Mouse (Mus musculus): Measurements from ENCODE around the gene Hint1. TPM values are rescaled to one million over a fixed set of nuclear protein-coding genes. Genes with fewer than 3 reads are reported as not detected.
"Not testable (repeated sequence)": the region's sequence is repeated elsewhere in the genome, so short reads cannot be mapped to it uniquely, and the experiment has no call there.

The Hint1 gene
- polyA plus RNA-seq, 1 experiment from 2014 or later, result 774 TPM

- no peaks in the 10 kb centered on the region for H3K9me3 ChIP-seq (ENCODE audit: control insufficient read depth, low read length)
- H3K9ac ChIP-seq (ENCODE audit: low read length), result no peak overlapping the region
- no peak overlapping the region for H3K4me3 ChIP-seq (ENCODE audit: low read depth, low read length)
- H3K27me3 ChIP-seq (replicated peaks; ENCODE audit: control insufficient read depth, insufficient read depth, low read length), result no peaks in the 10 kb centered on the region
- DNase-seq (ENCODE audit: low spot score) (no peak), ATAC-seq (replicated peaks; ENCODE audit: low FRiP score, low TSS enrichment, low read depth) (no peak)
- no peaks in the 10 kb centered on the region for H3K36me3 ChIP-seq (ENCODE audit: control insufficient read depth, insufficient read depth, low read length)
- peaks cover 23% of the 10 kb centered on the region for H3K4me1 ChIP-seq (replicated peaks; ENCODE audit: control insufficient read depth, insufficient read depth, low read length)
- WGBS, result 74% methylated on average over 5 of the region's 5 CpGs
- no peak overlapping the region for H3K27ac ChIP-seq (ENCODE audit: low read depth)
- no peak overlapping the region for H3K4me2 ChIP-seq (ENCODE audit: low read length)
Observed at GRCm38 (mm10) chr11:54884197-54884828, 18.1 kb downstream of the Hint1 start.

- no peak overlapping the region for H3K27ac ChIP-seq (ENCODE audit: low read depth)
- WGBS, result 4% methylated on average over 5 of the region's 5 CpGs
- no peak overlapping the region for H3K9ac ChIP-seq (ENCODE audit: low read length)
- no peak overlapping the region for H3K4me2 ChIP-seq (ENCODE audit: low read length)
- DNase-seq (ENCODE audit: low spot score) (no peak), ATAC-seq (replicated peaks; ENCODE audit: low FRiP score, low TSS enrichment, low read depth) (no peak)
- no peaks in the 10 kb centered on the region for H3K9me3 ChIP-seq (ENCODE audit: control insufficient read depth, low read length)
- no peaks in the 10 kb centered on the region for H3K36me3 ChIP-seq (ENCODE audit: control insufficient read depth, insufficient read depth, low read length)
- peaks cover 18% of the 10 kb centered on the region for H3K4me1 ChIP-seq (replicated peaks; ENCODE audit: control insufficient read depth, insufficient read depth, low read length)
- H3K4me3 ChIP-seq (ENCODE audit: low read depth, low read length), result no peak overlapping the region
- no peaks in the 10 kb centered on the region for H3K27me3 ChIP-seq (replicated peaks; ENCODE audit: control insufficient read depth, insufficient read depth, low read length)
Observed at GRCm38 (mm10) chr11:54884937-54885336, 18.8 kb downstream of the Hint1 start.

GRCm38 (mm10) chr11:54885406-54885805, 19.2 kb downstream of the Hint1 start:
- no peak for ATAC-seq (replicated peaks; ENCODE audit: low FRiP score, low TSS enrichment, low read depth)
- no peak for DNase-seq (ENCODE audit: low spot score)
- Histone ChIP-seq H3K9me3 (ENCODE audit: control insufficient read depth, low read length) (no peaks in the 10 kb centered on the region), H3K36me3 (ENCODE audit: control insufficient read depth, insufficient read depth, low read length) (no peaks in the 10 kb centered on the region), H3K4me2 (ENCODE audit: low read length) (no peak overlapping the region), H3K4me3 (ENCODE audit: low read depth, low read length) (no peak overlapping the region), H3K9ac (ENCODE audit: low read length) (no peak overlapping the region), H3K27me3 (replicated peaks; ENCODE audit: control insufficient read depth, insufficient read depth, low read length) (no peaks in the 10 kb centered on the region), H3K4me1 (replicated peaks; ENCODE audit: control insufficient read depth, insufficient read depth, low read length) (peaks cover 18% of the 10 kb centered on the region; the same call in 1 of the 2 replicates), H3K27ac (ENCODE audit: low read depth) (0 out of 2 replicates have a peak overlapping the region, but pooled peaks have one; percentile 22)
- WGBS, result 80% methylated on average over 2 of the region's 2 CpGs

- WGBS, result 63% methylated on average over 6 of the region's 6 CpGs
- DNase-seq (ENCODE audit: low spot score), result no peak
Observed at GRCm38 (mm10) chr11:54887927-54888326, 21.7 kb downstream of the Hint1 start.

GRCm38 (mm10) chr11:54891341-54891740, 25.2 kb downstream of the Hint1 start:
- Histone ChIP-seq H3K27ac (ENCODE audit: low read depth) (no peak overlapping the region), H3K9me3 (ENCODE audit: control insufficient read depth, low read length) (no peaks in the 10 kb centered on the region), H3K4me2 (ENCODE audit: low read length) (no peak overlapping the region), H3K9ac (ENCODE audit: low read length) (no peak overlapping the region), H3K36me3 (ENCODE audit: control insufficient read depth, insufficient read depth, low read length) (no peaks in the 10 kb centered on the region), H3K27me3 (replicated peaks; ENCODE audit: control insufficient read depth, insufficient read depth, low read length) (no peaks in the 10 kb centered on the region), H3K4me1 (replicated peaks; ENCODE audit: control insufficient read depth, insufficient read depth, low read length) (no peaks in the 10 kb centered on the region), H3K4me3 (ENCODE audit: low read depth, low read length) (no peak overlapping the region)
- DNase-seq (ENCODE audit: low spot score), result no peak
- no peak for ATAC-seq (replicated peaks; ENCODE audit: low FRiP score, low TSS enrichment, low read depth)
- 91% methylated on average over 5 of the region's 5 CpGs for WGBS

More at GRCm38 (mm10) chr11:54887927-54888326, 21.7 kb downstream of the Hint1 start:
- no peak for ATAC-seq (replicated peaks; ENCODE audit: low FRiP score, low TSS enrichment, low read depth)
- Histone ChIP-seq H3K9me3 (ENCODE audit: control insufficient read depth, low read length) (no peaks in the 10 kb centered on the region), H3K4me2 (ENCODE audit: low read length) (no peak overlapping the region), H3K36me3 (ENCODE audit: control insufficient read depth, insufficient read depth, low read length) (no peaks in the 10 kb centered on the region), H3K9ac (ENCODE audit: low read length) (no peak overlapping the region), H3K27me3 (replicated peaks; ENCODE audit: control insufficient read depth, insufficient read depth, low read length) (no peaks in the 10 kb centered on the region), H3K4me1 (replicated peaks; ENCODE audit: control insufficient read depth, insufficient read depth, low read length) (peaks cover 9% of the 10 kb centered on the region; the same call in 1 of the 2 replicates), H3K4me3 (ENCODE audit: low read depth, low read length) (no peak overlapping the region), H3K27ac (ENCODE audit: low read depth) (no peak overlapping the region)

GRCm38 (mm10) chr11:54892091-54892490, 25.9 kb downstream of the Hint1 start:
- H3K9me3 ChIP-seq (ENCODE audit: control insufficient read depth, low read length), result no peaks in the 10 kb centered on the region
- H3K27me3 ChIP-seq (replicated peaks; ENCODE audit: control insufficient read depth, insufficient read depth, low read length), result no peaks in the 10 kb centered on the region
- H3K27ac ChIP-seq (ENCODE audit: low read depth), result no peak overlapping the region
- DNase-seq (ENCODE audit: low spot score) (no peak), ATAC-seq (replicated peaks; ENCODE audit: low FRiP score, low TSS enrichment, low read depth) (no peak)
- no peaks in the 10 kb centered on the region for H3K4me1 ChIP-seq (replicated peaks; ENCODE audit: control insufficient read depth, insufficient read depth, low read length)
- no peak overlapping the region for H3K9ac ChIP-seq (ENCODE audit: low read length)
- H3K4me2 ChIP-seq (ENCODE audit: low read length), result no peak overlapping the region
- WGBS, result 41% methylated on average over 7 of the region's 7 CpGs
- H3K4me3 ChIP-seq (ENCODE audit: low read depth, low read length), result no peak overlapping the region
- no peaks in the 10 kb centered on the region for H3K36me3 ChIP-seq (ENCODE audit: control insufficient read depth, insufficient read depth, low read length)

- no peak for ATAC-seq (replicated peaks; ENCODE audit: low FRiP score, low TSS enrichment, low read depth)
- Histone ChIP-seq H3K9me3 (ENCODE audit: control insufficient read depth, low read length) (no peaks in the 10 kb centered on the region), H3K4me3 (ENCODE audit: low read depth, low read length) (no peak overlapping the region), H3K27ac (ENCODE audit: low read depth) (no peak overlapping the region), H3K4me1 (replicated peaks; ENCODE audit: control insufficient read depth, insufficient read depth, low read length) (no peaks in the 10 kb centered on the region), H3K27me3 (replicated peaks; ENCODE audit: control insufficient read depth, insufficient read depth, low read length) (no peaks in the 10 kb centered on the region), H3K4me2 (ENCODE audit: low read length) (no peak overlapping the region), H3K36me3 (ENCODE audit: control insufficient read depth, insufficient read depth, low read length) (no peaks in the 10 kb centered on the region), H3K9ac (ENCODE audit: low read length) (no peak overlapping the region)
- 46% methylated on average over 9 of the region's 9 CpGs for whole genome bisulfite sequencing
- no peak for DNase-seq (ENCODE audit: low spot score)
Observed at GRCm38 (mm10) chr11:54894589-54894988, 28.4 kb downstream of the Hint1 start.

GRCm38 (mm10) chr11:54896646-54897045, 30.5 kb downstream of the Hint1 start:
- H3K4me1 ChIP-seq (replicated peaks; ENCODE audit: control insufficient read depth, insufficient read depth, low read length); H3K9me3 ChIP-seq (ENCODE audit: control insufficient read depth, low read length); H3K4me2 ChIP-seq (ENCODE audit: low read length); DNase-seq (ENCODE audit: low spot score); H3K9ac ChIP-seq (ENCODE audit: low read length); H3K27me3 ChIP-seq (replicated peaks; ENCODE audit: control insufficient read depth, insufficient read depth, low read length); H3K36me3 ChIP-seq (ENCODE audit: control insufficient read depth, insufficient read depth, low read length); H3K4me3 ChIP-seq (ENCODE audit: low read depth, low read length); H3K27ac ChIP-seq (ENCODE audit: low read depth); ATAC-seq (replicated peaks; ENCODE audit: low FRiP score, low TSS enrichment, low read depth): not testable (repeated sequence)
- WGBS, result 90% methylated on average over 3 of the region's 3 CpGs

DNA sequence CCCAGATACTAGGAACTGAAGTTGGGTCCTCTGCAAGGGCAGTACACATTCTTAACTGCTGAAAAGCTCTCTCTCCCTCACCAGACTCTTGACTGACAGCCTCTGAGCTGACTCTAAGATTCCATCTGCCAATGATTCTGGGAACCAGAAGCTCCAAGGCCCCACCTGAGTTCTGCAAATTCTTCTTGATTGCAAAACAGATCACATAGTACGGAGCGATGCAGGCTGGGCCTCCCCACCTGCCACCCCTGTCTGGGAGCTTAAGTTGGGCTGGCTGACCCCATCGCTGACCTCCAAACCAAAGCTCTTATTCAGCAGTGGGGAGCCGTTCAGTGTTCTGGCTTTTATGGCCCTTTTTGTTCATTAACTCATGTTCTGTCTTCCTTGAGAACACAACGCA, 31.3 kb downstream of the Hint1 start:
- DNase-seq (ENCODE audit: low spot score) (no peak), ATAC-seq (replicated peaks; ENCODE audit: low FRiP score, low TSS enrichment, low read depth) (peak; percentile 66)
- Histone ChIP-seq H3K4me1 (replicated peaks; ENCODE audit: control insufficient read depth, insufficient read depth, low read length) (no peaks in the 10 kb centered on the region), H3K36me3 (ENCODE audit: control insufficient read depth, insufficient read depth, low read length) (no peaks in the 10 kb centered on the region), H3K9me3 (ENCODE audit: control insufficient read depth, low read length) (no peaks in the 10 kb centered on the region), H3K27ac (ENCODE audit: low read depth) (no peak overlapping the region), H3K4me2 (ENCODE audit: low read length) (no peak overlapping the region), H3K9ac (ENCODE audit: low read length) (no peak overlapping the region), H3K4me3 (ENCODE audit: low read depth, low read length) (no peak overlapping the region), H3K27me3 (replicated peaks; ENCODE audit: control insufficient read depth, insufficient read depth, low read length) (no peaks in the 10 kb centered on the region)
- WGBS, result 44% methylated on average over 5 of the region's 5 CpGs
